Mouse (Mus musculus) midbrain, embryonic 14.5 days (tissue): Measurements from ENCODE around the gene Zmynd12. TPM values are rescaled to one million over a fixed set of nuclear protein-coding genes. Genes with fewer than 3 reads are reported as not detected.

Experiments used
- ATAC-seq: fragments of 200-750 bp; cut with Nextera tagmentation; 2 replicates; pipeline ENCODE4 v1.8.0; 2017; ENCODE audit warnings: moderate number of reproducible peaks, moderate library complexity; ENCODE audit not compliant: low FRiP score, low TSS enrichment
- DNase-seq: peaks from one replicate; pipeline ENCODE4 v3.0.0-alpha.2; 2015
- H3K27ac ChIP-seq: fragments of 300-500 bp; sonication (generic); replicated peaks from 2 replicates; pipeline ENCODE4 v1.5.1; 2014; ENCODE audit warnings: mild to moderate bottlenecking, low read depth, low read length, moderate library complexity
- H3K27me3 ChIP-seq: fragments of 300-500 bp; sonication (generic); 2 replicates; pipeline ENCODE4 v1.6.1; 2014; ENCODE audit warnings: low read length, control low read depth, mixed read lengths; ENCODE audit not compliant: control insufficient read depth, insufficient read depth
- H3K36me3 ChIP-seq: fragments of 300-500 bp; sonication (generic); 2 replicates; pipeline ENCODE4 v1.6.1; 2014; ENCODE audit warnings: low read length, control low read depth; ENCODE audit not compliant: control insufficient read depth, insufficient read depth
- H3K4me1 ChIP-seq: fragments of 300-500 bp; sonication (generic); 2 replicates; pipeline ENCODE4 v1.6.1; 2014; ENCODE audit warnings: mild to moderate bottlenecking, antibody characterized with exemption, low read length, control low read depth; ENCODE audit not compliant: control insufficient read depth, insufficient read depth
- H3K4me2 ChIP-seq: fragments of 300-500 bp; sonication (generic); 2 replicates; pipeline ENCODE4 v1.6.1; 2014; ENCODE audit warnings: mild to moderate bottlenecking, low read length, moderate library complexity
- H3K4me3 ChIP-seq: fragments of 300-500 bp; sonication (generic); replicated peaks from 2 replicates; pipeline ENCODE4 v1.5.1; 2014; ENCODE audit warnings: low read depth, low read length
- H3K9ac ChIP-seq: fragments of 300-500 bp; sonication (generic); replicated peaks from 2 replicates; pipeline ENCODE4 v1.6.1; 2014; ENCODE audit warnings: mild to moderate bottlenecking, low read length, moderate library complexity
- H3K9me3 ChIP-seq: fragments of 300-500 bp; sonication (generic); 2 replicates; pipeline ENCODE4 v1.6.1; 2016; ENCODE audit warnings: low read length, control low read depth, mixed read lengths; ENCODE audit not compliant: control insufficient read depth
- WGBS: fragments of 180-500 bp; shearing (Covaris S2); extraction: QIAGEN DNeasy Blood & Tissue Kit; methylation state at CpG from one replicate; pipeline ENCODE4 v1.1.7; 2014; 5-methylcytosine and 5-hydroxymethylcytosine counted together
- polyA plus RNA-seq: library from polyadenylated mRNA; unstranded; fragments of >200 nt; fragmentation: Nextera tagmentation; extraction: Ambion mirVana; gene quantifications from 2 replicates; pipeline ENCODE4 v1.2.1, GENCODE M21; 2014

The Zmynd12 gene
- polyA plus RNA-seq, 1 experiment from 2014 or later, result 0.45 TPM

DNA sequence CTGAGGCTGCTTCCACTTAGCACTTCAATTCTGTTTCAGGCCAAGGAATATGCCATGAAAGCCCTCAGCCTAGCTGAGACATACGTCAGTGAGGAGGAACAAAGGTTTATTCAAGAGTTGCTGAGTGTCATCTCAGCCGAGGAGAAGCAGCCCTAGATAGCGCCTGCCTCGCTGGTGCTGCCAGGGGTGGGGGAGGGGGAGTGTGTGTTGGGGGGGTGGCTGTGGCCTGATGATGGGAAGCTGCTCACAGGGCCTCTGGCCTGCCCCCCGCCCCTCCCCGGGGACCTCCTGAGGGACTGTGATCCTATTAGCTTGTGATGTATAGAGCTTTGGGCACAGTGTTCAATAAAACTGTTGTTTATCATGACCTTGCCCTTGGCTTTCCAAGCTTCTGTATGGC lies 30.9 kb downstream of the Zmynd12 start:
- WGBS, result 11% methylated on average over 6 of the region's 6 CpGs
- no peak overlapping the region for H3K9ac ChIP-seq
- H3K9me3 ChIP-seq, result no peaks in the 10 kb centered on the region
- peak overlapping the region; percentile 60 for H3K27ac ChIP-seq
- peak; percentile 48 for ATAC-seq
- peaks cover 6% of the 10 kb centered on the region; the same call in 1 of the 2 replicates for H3K4me1 ChIP-seq
- no peak overlapping the region for H3K4me2 ChIP-seq
- no peaks in the 10 kb centered on the region for H3K36me3 ChIP-seq
- H3K27me3 ChIP-seq, result no peaks in the 10 kb centered on the region
- no peak overlapping the region for H3K4me3 ChIP-seq
- peak; percentile 57 for DNase-seq

DNA sequence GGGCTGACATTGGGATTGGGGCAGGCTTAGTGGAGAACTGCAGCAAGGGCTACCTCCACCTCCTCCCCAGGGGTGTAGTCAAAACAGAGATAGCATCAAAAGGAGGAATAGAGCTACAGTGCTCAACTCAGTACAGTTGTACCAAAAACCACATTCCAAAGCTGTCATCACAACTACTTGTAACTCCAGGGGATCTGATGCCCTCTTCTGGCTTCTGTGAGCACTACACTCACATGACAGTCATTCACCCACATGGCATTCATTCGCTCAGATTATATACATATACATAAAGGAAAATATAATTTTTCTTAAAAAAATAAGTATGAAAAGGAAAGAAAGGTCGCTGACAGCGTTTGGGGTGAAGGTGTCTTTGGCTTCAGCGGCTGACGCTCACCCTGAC lies 37.7 kb downstream of the Zmynd12 start:
- H3K4me2 ChIP-seq, result no peak overlapping the region
- H3K4me1 ChIP-seq, result peaks cover 23% of the 10 kb centered on the region
- H3K9ac ChIP-seq, result no peak overlapping the region; the same call in 1 of the 2 replicates
- no peaks in the 10 kb centered on the region for H3K9me3 ChIP-seq
- 0 out of 2 replicates have a peak, but pooled peaks have one; percentile 1 for ATAC-seq
- H3K27ac ChIP-seq, result peak overlapping the region; percentile 84
- 63% methylated on average over 5 of the region's 5 CpGs for WGBS
- H3K27me3 ChIP-seq, result no peaks in the 10 kb centered on the region
- H3K4me3 ChIP-seq, result no peak overlapping the region
- peak; percentile 64 for DNase-seq
- no peaks in the 10 kb centered on the region for H3K36me3 ChIP-seq

- peak overlapping the region; percentile 84 for H3K27ac ChIP-seq
- H3K4me1 ChIP-seq, result peaks cover 23% of the 10 kb centered on the region
- DNase-seq (peak; percentile 86), ATAC-seq (peak; percentile 83)
- no peak overlapping the region for H3K4me3 ChIP-seq
- no peaks in the 10 kb centered on the region for H3K36me3 ChIP-seq
- WGBS, result 9% methylated on average over 8 of the region's 8 CpGs
- H3K27me3 ChIP-seq, result no peaks in the 10 kb centered on the region
- H3K9me3 ChIP-seq, result no peaks in the 10 kb centered on the region
- peak overlapping the region; percentile 22; the same call in 1 of the 2 replicates for H3K4me2 ChIP-seq
- H3K9ac ChIP-seq, result no peak overlapping the region; the same call in 1 of the 2 replicates
Observed at GRCm38 (mm10) chr4:119460728-119461141, 38.1 kb downstream of the Zmynd12 start.

- ATAC-seq, result no peak
- H3K27ac ChIP-seq, result peak overlapping the region; percentile 56
- WGBS, result 90% methylated on average over 3 of the region's 3 CpGs
Observed at GRCm38 (mm10) chr4:119462457-119462856, 39.8 kb downstream of the Zmynd12 start.

GRCm38 (mm10) chr4:119462858-119463755 lies 40.5 kb downstream of the Zmynd12 start:
- Histone ChIP-seq H3K9ac (no peak overlapping the region), H3K36me3 (0 out of 2 replicates have a peak, but pooled peaks cover 3% of the 10 kb centered on the region), H3K27me3 (no peaks in the 10 kb centered on the region), H3K27ac (peak overlapping the region; percentile 56), H3K4me2 (no peak overlapping the region), H3K4me1 (peaks cover 23% of the 10 kb centered on the region), H3K9me3 (no peaks in the 10 kb centered on the region), H3K4me3 (no peak overlapping the region)
- WGBS, result 53% methylated on average over 11 of the region's 11 CpGs
- DNase-seq (peak; percentile 84), ATAC-seq (peak; percentile 49)

More at GRCm38 (mm10) chr4:119462457-119462856, 39.8 kb downstream of the Zmynd12 start:
- Histone ChIP-seq H3K9ac (no peak overlapping the region), H3K4me1 (peaks cover 23% of the 10 kb centered on the region), H3K9me3 (no peaks in the 10 kb centered on the region), H3K36me3 (0 out of 2 replicates have a peak, but pooled peaks cover 3% of the 10 kb centered on the region), H3K4me3 (no peak overlapping the region), H3K4me2 (no peak overlapping the region), H3K27me3 (no peaks in the 10 kb centered on the region)
- DNase-seq, result no peak

GRCm38 (mm10) chr4:119463756-119464419 lies 41.3 kb downstream of the Zmynd12 start:
- Histone ChIP-seq H3K9me3 (no peaks in the 10 kb centered on the region), H3K4me3 (no peak overlapping the region), H3K27ac (peak overlapping the region; percentile 56), H3K4me1 (peaks cover 23% of the 10 kb centered on the region), H3K36me3 (0 out of 2 replicates have a peak, but pooled peaks cover 3% of the 10 kb centered on the region), H3K4me2 (no peak overlapping the region), H3K9ac (no peak overlapping the region), H3K27me3 (no peaks in the 10 kb centered on the region)
- WGBS, result 83% methylated on average over 13 of the region's 13 CpGs
- DNase-seq, result no peak
- no peak for ATAC-seq

DNA sequence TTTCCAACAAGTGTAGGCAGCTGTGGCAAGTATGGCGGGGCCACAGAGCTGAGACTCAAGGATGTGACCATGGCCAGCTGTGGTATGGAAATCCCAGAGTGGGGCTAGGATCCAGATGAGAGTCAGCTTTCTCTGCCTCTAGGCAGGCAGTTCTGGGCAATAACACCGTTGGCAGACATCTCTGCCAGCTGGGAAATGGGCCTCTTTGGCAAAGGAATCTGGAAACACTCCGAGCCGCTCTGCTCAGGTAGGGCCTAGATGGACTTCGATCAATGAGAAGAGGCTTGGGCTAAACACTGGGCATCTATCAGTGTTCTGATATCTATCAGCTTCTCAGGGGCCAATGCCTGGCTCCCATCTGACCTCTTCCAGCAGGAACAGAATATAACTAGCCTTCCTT lies 43.2 kb downstream of the Zmynd12 start:
- WGBS, result 91% methylated on average over 5 of the region's 5 CpGs
- no peak overlapping the region for H3K9ac ChIP-seq
- H3K9me3 ChIP-seq, result no peaks in the 10 kb centered on the region
- ATAC-seq, result no peak
- H3K36me3 ChIP-seq, result 0 out of 2 replicates have a peak, but pooled peaks cover 3% of the 10 kb centered on the region
- H3K4me1 ChIP-seq, result peaks cover 22% of the 10 kb centered on the region
- H3K4me2 ChIP-seq, result no peak overlapping the region
- H3K27ac ChIP-seq, result no peak overlapping the region
- no peak overlapping the region for H3K4me3 ChIP-seq
- DNase-seq, result no peak
- H3K27me3 ChIP-seq, result no peaks in the 10 kb centered on the region

- H3K9me3 ChIP-seq, result no peaks in the 10 kb centered on the region
- H3K4me2 ChIP-seq, result no peak overlapping the region
- H3K27ac ChIP-seq, result no peak overlapping the region
- H3K9ac ChIP-seq, result no peak overlapping the region
- ATAC-seq, result no peak
- DNase-seq, result no peak
- 89% methylated on average over 16 of the region's 16 CpGs for WGBS
- 0 out of 2 replicates have a peak, but pooled peaks cover 3% of the 10 kb centered on the region for H3K36me3 ChIP-seq
- no peak overlapping the region for H3K4me3 ChIP-seq
- H3K4me1 ChIP-seq, result peaks cover 4% of the 10 kb centered on the region; the same call in 1 of the 2 replicates
- no peaks in the 10 kb centered on the region for H3K27me3 ChIP-seq
Observed at GRCm38 (mm10) chr4:119467720-119468380, 45.2 kb downstream of the Zmynd12 start.
